Comparison of ENCODE assay signal across 22 mouse cellular contexts in genomic region chr4:13958438-13958837, GRCm38 (mm10).
DNase-seq lines count a peak whose midpoint lies in the region; ATAC-seq and TF ChIP-seq lines count a peak whose summit lies in the region.
"Had no signal": no experiment of that assay in that cellular context is flagged by ENCODE, and none has a peak within 500 bp of the region (broad histone marks: within the 10 kb centered on the region; RNA-seq: fewer than 3 reads in every experiment).

No protein-coding gene starts in this region.

- no peaks in the 10 kb centered on the region for H3K27me3 ChIP-seq in forebrain, embryonic 14.5 days (replicated peaks; ENCODE audit: control insufficient read depth, insufficient read depth, low read length)
- no peaks in the 10 kb centered on the region for H3K27me3 ChIP-seq in forebrain, embryonic 15.5 days
- no peaks in the 10 kb centered on the region for H3K27me3 ChIP-seq in hindbrain, embryonic 15.5 days
- no peaks in the 10 kb centered on the region for H3K27me3 ChIP-seq in intestine, embryonic 16.5 days (replicated peaks; ENCODE audit: control insufficient read depth, insufficient read depth, low read length)
- H3K27me3 ChIP-seq: limb, embryonic 15.5 days; liver, embryonic 13.5 days; megakaryocyte, embryonic 14.5 days; midbrain, embryonic 13.5 days; neural tube, embryonic 15.5 days; stomach, embryonic 15.5 days had no signal

- ATAC-seq in forebrain, embryonic 14.5 days, result no peak
- no peak for ATAC-seq in forebrain, embryonic 15.5 days (replicated peaks)
- no peak for ATAC-seq in hindbrain, embryonic 15.5 days (ENCODE audit: low FRiP score, low read depth)
- ATAC-seq in intestine, embryonic 16.5 days, result no peak
- ATAC-seq: CD4-positive, CD25-positive, alpha-beta regulatory T cell, adult 4 months; intestine, postnatal 0 days; lung, postnatal 0 days had no signal

- WGBS in forebrain, embryonic 14.5 days, result 49% methylated on average over 5 of the region's 5 CpGs
- 49% methylated on average over 5 of the region's 5 CpGs for WGBS in forebrain, embryonic 15.5 days
- WGBS in hindbrain, embryonic 15.5 days, result 56% methylated on average over 5 of the region's 5 CpGs
- 50% methylated on average over 5 of the region's 5 CpGs for WGBS in intestine, embryonic 16.5 days

- H3K4me2 ChIP-seq in forebrain, embryonic 14.5 days (ENCODE audit: low read length), result no peak overlapping the region
- no peak overlapping the region for H3K4me2 ChIP-seq in forebrain, embryonic 15.5 days (replicated peaks)
- no peak overlapping the region for H3K4me2 ChIP-seq in hindbrain, embryonic 15.5 days
- no peak overlapping the region for H3K4me2 ChIP-seq in intestine, embryonic 16.5 days (ENCODE audit: low read depth, low read length)
- H3K4me2 ChIP-seq: limb, embryonic 15.5 days; liver, embryonic 13.5 days; midbrain, embryonic 13.5 days; neural tube, embryonic 15.5 days; stomach, embryonic 15.5 days had no signal

- no peak overlapping the region for H3K9ac ChIP-seq in forebrain, embryonic 14.5 days (ENCODE audit: low read length)
- H3K9ac ChIP-seq in forebrain, embryonic 15.5 days (replicated peaks), result no peak overlapping the region
- H3K9ac ChIP-seq in hindbrain, embryonic 15.5 days, result no peak overlapping the region
- no peak overlapping the region for H3K9ac ChIP-seq in intestine, embryonic 16.5 days (ENCODE audit: low read depth, low read length)
- H3K9ac ChIP-seq: limb, embryonic 15.5 days; liver, embryonic 13.5 days; midbrain, embryonic 13.5 days; neural tube, embryonic 15.5 days; stomach, embryonic 15.5 days had no signal

- DNase-seq in forebrain, embryonic 14.5 days (ENCODE audit: low spot score), result peak; percentile 10
- DNase-seq in brain, embryonic 14.5 days (ENCODE audit: low read depth), result peak; percentile 34
- peak; percentile 28 for DNase-seq in cerebellum, adult 9-11 months
- DNase-seq in thymus, adult 18-20 months, result no peak
- DNase-seq: adrenal gland, postnatal 25 days; liver, embryonic 13.5 days; lung, adult 18-20 months; lung, postnatal 4 days; right cerebral cortex, postnatal 25 days; thymus, postnatal 25 days had no signal

- H3K4me3 ChIP-seq in forebrain, embryonic 14.5 days (ENCODE audit: low read depth, low read length), result no peak overlapping the region
- no peak overlapping the region for H3K4me3 ChIP-seq in forebrain, embryonic 15.5 days
- H3K4me3 ChIP-seq in hindbrain, embryonic 15.5 days, result no peak overlapping the region
- H3K4me3 ChIP-seq in intestine, embryonic 16.5 days (ENCODE audit: low read length), result no peak overlapping the region
- H3K4me3 ChIP-seq: limb, embryonic 10.5 days; limb, embryonic 15.5 days; liver, embryonic 13.5 days; megakaryocyte, embryonic 14.5 days; midbrain, embryonic 13.5 days; neural tube, embryonic 15.5 days; stomach, embryonic 15.5 days had no signal

- no peaks in the 10 kb centered on the region for H3K36me3 ChIP-seq in forebrain, embryonic 14.5 days (ENCODE audit: control insufficient read depth, insufficient read depth, low read length)
- H3K36me3 ChIP-seq in forebrain, embryonic 15.5 days, result no peaks in the 10 kb centered on the region
- no peaks in the 10 kb centered on the region for H3K36me3 ChIP-seq in hindbrain, embryonic 15.5 days
- no peaks in the 10 kb centered on the region for H3K36me3 ChIP-seq in intestine, embryonic 16.5 days (ENCODE audit: control insufficient read depth, insufficient read depth, low read length)
- H3K36me3 ChIP-seq: limb, embryonic 10.5 days; limb, embryonic 15.5 days; liver, embryonic 13.5 days; midbrain, embryonic 13.5 days; neural tube, embryonic 15.5 days; stomach, embryonic 15.5 days had no signal

- TF ChIP-seq POLR2A in brain, embryonic 14.5 days (IDR thresholded peaks at IDR 0.05; ENCODE audit: borderline replicate concordance, extremely low read depth, insufficient read depth, insufficient read length, poor library complexity, severe bottlenecking), result no peak

- TF ChIP-seq CTCF in brain, embryonic 14.5 days (IDR thresholded peaks at IDR 0.05; ENCODE audit: borderline replicate concordance, extremely low read depth, insufficient read depth, insufficient read length), result no peak

- H3K27ac ChIP-seq in forebrain, embryonic 14.5 days (ENCODE audit: low read depth, low read length), result no peak overlapping the region
- no peak overlapping the region for H3K27ac ChIP-seq in forebrain, embryonic 15.5 days (replicated peaks)
- peak overlapping the region; percentile 57; the same call in 1 of the 2 replicates for H3K27ac ChIP-seq in hindbrain, embryonic 15.5 days (replicated peaks)
- no peak overlapping the region for H3K27ac ChIP-seq in intestine, embryonic 16.5 days (ENCODE audit: low read length)
- H3K27ac ChIP-seq: limb, embryonic 10.5 days; limb, embryonic 15.5 days; liver, embryonic 13.5 days; neural tube, embryonic 15.5 days; stomach, embryonic 15.5 days had no signal

- no peaks in the 10 kb centered on the region for H3K4me1 ChIP-seq in forebrain, embryonic 14.5 days (ENCODE audit: control insufficient read depth, insufficient read depth, low read length)
- H3K4me1 ChIP-seq in forebrain, embryonic 15.5 days, result peaks cover 13% of the 10 kb centered on the region
- peaks cover 6% of the 10 kb centered on the region; the same call in 1 of the 2 replicates for H3K4me1 ChIP-seq in hindbrain, embryonic 15.5 days (replicated peaks)
- H3K4me1 ChIP-seq in intestine, embryonic 16.5 days (ENCODE audit: control insufficient read depth, insufficient read depth, low read length), result no peaks in the 10 kb centered on the region
- H3K4me1 ChIP-seq: liver, embryonic 13.5 days; megakaryocyte, embryonic 14.5 days; stomach, embryonic 15.5 days had no signal

- H3K9me3 ChIP-seq in forebrain, embryonic 14.5 days (replicated peaks; ENCODE audit: control insufficient read depth, low read length), result no peaks in the 10 kb centered on the region
- no peaks in the 10 kb centered on the region for H3K9me3 ChIP-seq in forebrain, embryonic 15.5 days
- no peaks in the 10 kb centered on the region for H3K9me3 ChIP-seq in hindbrain, embryonic 15.5 days
- H3K9me3 ChIP-seq in intestine, embryonic 16.5 days (ENCODE audit: control insufficient read depth, low read length), result no peaks in the 10 kb centered on the region
- H3K9me3 ChIP-seq: limb, embryonic 10.5 days; limb, embryonic 15.5 days; liver, embryonic 13.5 days; midbrain, embryonic 13.5 days; neural tube, embryonic 15.5 days; stomach, embryonic 15.5 days had no signal

Comparison
In these comparisons a context has a peak if more than half of its experiments do, and no peak if none do; other contexts are left out.
1. DNase-seq: peak in forebrain, embryonic 14.5 days (single experiment), brain, embryonic 14.5 days (single experiment) and cerebellum, adult 9-11 months (single experiment); none in thymus, adult 18-20 months (0 of 2).